Mouse (Mus musculus) kidney, embryonic 14.5 days (tissue): ENCODE measurements at regions not wholly inside any gene's neighbourhood (a gene's known extent, or its start where the extent isn't known, plus 50 kb on each side); places are given as distances from the start of the nearest gene placed in this dataset.

Experiments used
- ATAC-seq: fragments of 200-750 bp; cut with Nextera tagmentation; 2 replicates; pipeline ENCODE4 v1.8.0; 2017; ENCODE audit warnings: moderate number of reproducible peaks, mild to moderate bottlenecking, moderate TSS enrichment, moderate library complexity; ENCODE audit not compliant: low FRiP score, low TSS enrichment
- H3K27ac ChIP-seq: fragments of 300-500 bp; sonication (generic); 2 replicates; pipeline ENCODE4 v1.5.1; 2014; ENCODE audit warnings: low read depth, mild to moderate bottlenecking, low read length, moderate library complexity, mixed read lengths
- H3K27me3 ChIP-seq: fragments of 300-500 bp; sonication (generic); 2 replicates; pipeline ENCODE4 v1.6.1; 2014; ENCODE audit warnings: mild to moderate bottlenecking, low read length; ENCODE audit not compliant: control insufficient read depth, insufficient read depth
- H3K36me3 ChIP-seq: fragments of 300-500 bp; sonication (generic); 2 replicates; pipeline ENCODE4 v1.6.1; 2014; ENCODE audit warnings: low read length, mixed read lengths; ENCODE audit not compliant: control insufficient read depth, insufficient read depth
- H3K4me1 ChIP-seq: fragments of 300-500 bp; sonication (generic); 2 replicates; pipeline ENCODE4 v1.6.1; 2014; ENCODE audit warnings: low read length, mixed read lengths; ENCODE audit not compliant: control insufficient read depth, insufficient read depth
- H3K4me2 ChIP-seq: fragments of 300-500 bp; sonication (generic); replicated peaks from 2 replicates; pipeline ENCODE4 v1.6.1; 2014; ENCODE audit warnings: low read depth, mild to moderate bottlenecking, low read length
- H3K4me3 ChIP-seq: fragments of 300-500 bp; sonication (generic); 2 replicates; pipeline ENCODE4 v1.5.1; 2014; ENCODE audit warnings: mild to moderate bottlenecking, low read length
- H3K9ac ChIP-seq: fragments of 300-500 bp; sonication (generic); 2 replicates; pipeline ENCODE4 v1.6.1; 2014; ENCODE audit warnings: low read depth, mild to moderate bottlenecking, low read length, moderate library complexity
- H3K9me3 ChIP-seq: fragments of 300-500 bp; sonication (generic); 2 replicates; pipeline ENCODE4 v1.6.1; 2016; ENCODE audit warnings: low read length; ENCODE audit not compliant: control insufficient read depth
- WGBS: fragments of 180-500 bp; shearing (Covaris S2); extraction: QIAGEN DNeasy Blood & Tissue Kit; methylation state at CpG from one replicate; pipeline ENCODE4 v1.1.7; 2014; 5-methylcytosine and 5-hydroxymethylcytosine counted together

DNA sequence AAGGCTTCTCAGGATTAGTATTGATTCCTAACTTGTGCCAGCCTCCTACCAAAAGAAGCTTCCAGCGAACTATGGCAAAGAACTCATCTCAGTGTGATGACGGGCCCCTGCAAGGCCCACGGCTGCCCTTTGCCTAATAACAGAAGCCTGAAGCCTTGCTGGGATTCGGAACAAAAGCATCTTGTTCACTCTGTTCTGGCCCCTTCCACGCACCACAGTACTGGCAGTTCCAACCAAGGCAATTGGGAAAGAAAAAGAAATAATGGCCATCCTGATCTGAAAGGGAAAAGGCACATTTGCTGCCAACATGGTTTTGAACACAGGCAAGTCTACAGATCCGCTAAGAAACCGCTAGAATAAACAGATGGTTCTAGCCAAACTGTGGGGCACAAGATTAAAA lies 150.4 kb upstream of the Tcerg1l start:
- no peak for ATAC-seq
- no peak overlapping the region for H3K27ac ChIP-seq
- H3K9ac ChIP-seq = no peak overlapping the region
- no peak overlapping the region for H3K4me2 ChIP-seq
- no peaks in the 10 kb centered on the region for H3K27me3 ChIP-seq
- no peaks in the 10 kb centered on the region for H3K36me3 ChIP-seq
- 89% methylated on average over 7 of the region's 7 CpGs for WGBS
- H3K9me3 ChIP-seq = no peaks in the 10 kb centered on the region
- H3K4me3 ChIP-seq = no peak overlapping the region
- H3K4me1 ChIP-seq = no peaks in the 10 kb centered on the region

DNA sequence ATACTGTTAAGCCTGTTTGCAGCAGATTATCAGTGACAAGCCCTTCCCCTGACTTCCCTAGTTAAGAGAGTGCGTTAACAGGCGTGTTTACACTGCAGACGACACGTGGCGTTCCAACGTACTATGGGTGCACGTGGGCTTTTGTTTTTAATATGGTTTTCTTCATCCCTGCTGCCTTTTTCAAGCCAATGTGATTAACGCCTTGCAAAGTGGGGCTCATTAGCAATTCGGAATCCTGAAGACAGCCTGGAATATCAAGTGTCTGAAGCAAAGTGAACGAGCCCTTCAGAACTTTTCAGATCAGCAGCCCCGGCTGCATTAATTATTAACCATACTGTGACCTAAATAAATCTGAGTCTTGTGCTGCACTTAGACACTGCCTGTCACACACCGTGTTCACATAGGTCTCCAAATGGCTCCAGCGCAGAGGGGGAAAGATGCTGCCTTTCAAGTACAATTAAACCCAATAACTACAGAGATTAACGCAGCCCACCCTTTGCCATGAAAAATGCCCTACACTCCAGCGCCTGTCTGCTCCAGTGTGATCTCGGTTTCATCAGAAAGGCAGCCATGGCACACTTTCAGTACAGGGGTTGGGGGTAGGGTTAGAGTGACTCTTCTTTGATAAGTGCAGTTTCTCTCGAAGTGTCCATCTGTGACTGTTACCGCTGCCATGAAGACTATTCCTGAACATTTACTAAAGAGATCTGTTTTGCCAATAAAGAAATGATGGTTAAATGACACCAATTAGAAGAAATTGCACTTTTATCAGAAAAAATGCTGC lies 140.7 kb upstream of the Tcerg1l start:
- H3K4me3 ChIP-seq = no peak overlapping the region
- WGBS = 49% methylated on average over 18 of the region's 18 CpGs
- H3K4me1 ChIP-seq = no peaks in the 10 kb centered on the region
- H3K4me2 ChIP-seq = no peak overlapping the region
- no peaks in the 10 kb centered on the region for H3K36me3 ChIP-seq
- H3K9me3 ChIP-seq = no peaks in the 10 kb centered on the region
- no peak for ATAC-seq
- H3K9ac ChIP-seq = no peak overlapping the region
- H3K27me3 ChIP-seq = no peaks in the 10 kb centered on the region
- H3K27ac ChIP-seq = no peak overlapping the region

DNA sequence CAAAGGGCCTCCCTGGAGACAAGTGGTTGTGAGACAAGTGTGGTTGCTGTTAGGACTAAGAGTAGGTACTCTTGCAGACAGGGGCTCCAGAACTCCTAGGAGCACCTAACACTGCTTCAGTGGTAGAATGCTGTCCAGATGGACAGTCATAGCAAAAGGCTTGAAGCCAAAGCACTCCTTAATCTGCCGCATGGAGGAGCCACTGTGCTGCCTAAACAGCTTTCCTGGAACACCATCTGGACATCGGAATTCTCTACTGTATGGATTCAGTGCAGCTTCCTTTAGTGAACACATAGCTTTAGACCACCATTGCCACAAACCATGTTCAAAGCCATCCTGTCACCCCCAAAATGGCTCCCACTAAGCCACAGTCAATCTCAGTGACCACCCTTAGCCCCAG lies 128.6 kb upstream of the Tcerg1l start:
- ATAC-seq = no peak
- Histone ChIP-seq H3K27ac (no peak overlapping the region), H3K9ac (no peak overlapping the region), H3K9me3 (no peaks in the 10 kb centered on the region), H3K4me3 (no peak overlapping the region), H3K4me1 (no peaks in the 10 kb centered on the region), H3K36me3 (no peaks in the 10 kb centered on the region), H3K27me3 (no peaks in the 10 kb centered on the region), H3K4me2 (no peak overlapping the region)
- WGBS = 95% methylated on average over 2 of the region's 2 CpGs

DNA sequence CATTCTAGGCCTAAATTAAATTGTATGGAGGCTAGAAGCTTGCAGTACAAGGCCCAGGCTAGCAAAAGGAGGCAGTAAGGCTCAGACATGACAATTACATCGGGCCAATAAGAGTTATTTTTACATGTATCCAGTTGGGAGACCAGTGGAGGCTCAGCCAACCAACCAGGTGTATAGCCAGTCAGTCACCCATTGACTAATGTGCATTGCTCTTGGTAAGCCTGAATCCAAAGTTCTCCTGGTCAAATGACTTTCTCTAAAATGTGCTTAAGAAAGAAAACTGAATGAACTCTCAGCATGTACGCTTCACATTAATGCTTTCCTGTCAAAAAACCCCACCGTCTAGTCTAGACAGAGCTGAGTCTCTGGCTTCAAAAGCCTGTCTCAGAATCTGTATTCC lies 127.4 kb upstream of the Tcerg1l start:
- Histone ChIP-seq H3K27ac (no peak overlapping the region), H3K4me3 (no peak overlapping the region), H3K9ac (no peak overlapping the region), H3K36me3 (no peaks in the 10 kb centered on the region), H3K4me1 (no peaks in the 10 kb centered on the region), H3K9me3 (no peaks in the 10 kb centered on the region), H3K27me3 (no peaks in the 10 kb centered on the region), H3K4me2 (no peak overlapping the region)
- ATAC-seq = no peak
- WGBS = 86% methylated on average over 3 of the region's 3 CpGs

DNA sequence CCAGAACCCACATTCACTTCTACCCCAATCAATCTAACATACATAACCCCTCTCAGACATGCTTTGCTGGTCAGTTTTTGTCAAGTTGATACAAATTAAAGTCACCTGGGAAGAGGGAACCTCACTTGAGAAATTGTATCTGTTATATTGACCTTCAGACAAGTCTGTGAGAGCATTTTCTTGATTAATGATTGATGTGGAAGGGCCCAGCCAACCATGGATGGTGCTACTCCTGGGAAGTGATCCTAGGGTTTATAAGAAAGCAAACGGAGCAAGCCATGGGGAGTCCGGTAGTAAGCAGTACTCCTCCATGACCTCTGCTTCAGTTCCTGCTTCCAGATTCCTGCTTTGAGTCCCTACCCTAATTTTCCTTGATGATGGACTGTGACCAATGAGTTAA lies 116.6 kb upstream of the Tcerg1l start:
- 60% methylated on average over 2 of the region's 2 CpGs for WGBS
- no peak overlapping the region for H3K9ac ChIP-seq
- no peak overlapping the region for H3K4me2 ChIP-seq
- H3K9me3 ChIP-seq = no peaks in the 10 kb centered on the region
- no peaks in the 10 kb centered on the region for H3K27me3 ChIP-seq
- H3K4me3 ChIP-seq = no peak overlapping the region
- no peak overlapping the region for H3K27ac ChIP-seq
- H3K36me3 ChIP-seq = no peaks in the 10 kb centered on the region
- ATAC-seq = no peak
- H3K4me1 ChIP-seq = no peaks in the 10 kb centered on the region

DNA sequence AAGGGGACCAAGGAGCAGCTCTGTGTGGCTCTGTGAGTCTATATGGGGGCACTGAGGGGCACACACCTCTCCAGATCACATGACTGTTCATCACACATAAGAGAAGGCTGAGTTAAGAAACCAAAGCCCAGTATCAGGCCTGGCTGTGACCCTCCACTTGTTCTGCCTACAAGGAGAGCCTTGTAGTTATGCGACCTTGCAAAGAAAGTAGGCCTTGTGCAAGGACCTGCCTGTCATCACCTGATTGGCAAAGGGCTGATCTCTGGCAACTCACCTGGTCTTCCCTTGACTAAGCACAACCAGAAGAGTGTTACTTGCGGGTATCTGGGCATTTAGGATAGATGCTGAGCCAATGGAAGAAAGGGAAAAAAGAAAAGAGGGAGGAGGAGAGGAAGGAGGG lies 107.7 kb upstream of the Tcerg1l start:
- H3K27ac ChIP-seq = no peak overlapping the region
- no peaks in the 10 kb centered on the region for H3K9me3 ChIP-seq
- H3K4me1 ChIP-seq = no peaks in the 10 kb centered on the region
- no peak for ATAC-seq
- H3K36me3 ChIP-seq = no peaks in the 10 kb centered on the region
- H3K9ac ChIP-seq = no peak overlapping the region
- 90% methylated on average over 2 of the region's 2 CpGs for WGBS
- H3K4me3 ChIP-seq = no peak overlapping the region
- no peaks in the 10 kb centered on the region for H3K27me3 ChIP-seq
- no peak overlapping the region for H3K4me2 ChIP-seq

DNA sequence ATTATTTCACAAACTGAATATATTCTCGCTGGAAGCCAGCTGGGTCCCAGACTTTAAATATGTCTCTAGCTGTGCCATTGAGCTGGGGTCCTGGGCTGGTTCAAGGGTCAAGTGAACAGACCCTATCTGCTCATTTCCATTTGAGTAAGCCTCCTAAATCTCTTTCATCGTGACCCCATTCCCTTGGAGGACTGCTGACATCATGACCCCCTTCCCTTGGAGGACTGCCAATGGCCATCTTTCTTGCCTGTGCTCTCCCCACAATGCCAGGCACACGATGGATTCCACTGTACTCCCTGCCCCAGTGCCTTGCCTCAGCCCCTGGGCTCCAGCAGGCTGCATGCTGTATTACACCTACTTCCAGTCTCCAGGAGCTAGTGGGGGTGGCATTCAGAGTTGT lies 106.5 kb upstream of the Tcerg1l start:
- Histone ChIP-seq H3K27me3 (no peaks in the 10 kb centered on the region), H3K9me3 (no peaks in the 10 kb centered on the region), H3K4me1 (no peaks in the 10 kb centered on the region), H3K36me3 (no peaks in the 10 kb centered on the region), H3K27ac (no peak overlapping the region), H3K9ac (no peak overlapping the region), H3K4me2 (no peak overlapping the region), H3K4me3 (no peak overlapping the region)
- peak; percentile 49; the same call in 1 of the 2 replicates for ATAC-seq
- whole genome bisulfite sequencing = 49% methylated on average over 3 of the region's 3 CpGs

DNA sequence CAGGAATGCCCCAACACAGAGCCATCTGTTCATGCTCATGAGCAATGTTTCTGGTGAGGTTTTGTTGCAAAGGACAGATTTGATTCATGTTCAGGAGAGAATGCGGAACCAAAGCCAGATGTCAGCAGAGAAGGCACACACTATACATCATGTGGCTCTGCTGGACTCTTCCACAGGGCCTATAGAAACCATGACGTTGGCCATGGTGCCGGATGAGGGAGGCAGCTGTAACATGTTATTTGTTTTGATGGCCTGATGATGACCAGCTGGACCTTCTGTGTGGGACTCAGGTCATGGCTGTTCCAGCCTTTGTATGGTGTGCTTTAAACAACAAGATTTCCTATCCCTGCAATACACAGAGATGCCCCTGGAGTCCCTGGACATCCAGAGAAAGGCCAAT lies 105.5 kb upstream of the Tcerg1l start:
- 31% methylated on average over 3 of the region's 3 CpGs for WGBS
- no peaks in the 10 kb centered on the region for H3K27me3 ChIP-seq
- H3K4me2 ChIP-seq = no peak overlapping the region
- H3K36me3 ChIP-seq = no peaks in the 10 kb centered on the region
- no peak overlapping the region for H3K9ac ChIP-seq
- no peaks in the 10 kb centered on the region for H3K9me3 ChIP-seq
- peak; percentile 84 for ATAC-seq
- H3K4me1 ChIP-seq = no peaks in the 10 kb centered on the region
- no peak overlapping the region for H3K4me3 ChIP-seq
- peak overlapping the region; percentile 26; the same call in 1 of the 2 replicates for H3K27ac ChIP-seq

DNA sequence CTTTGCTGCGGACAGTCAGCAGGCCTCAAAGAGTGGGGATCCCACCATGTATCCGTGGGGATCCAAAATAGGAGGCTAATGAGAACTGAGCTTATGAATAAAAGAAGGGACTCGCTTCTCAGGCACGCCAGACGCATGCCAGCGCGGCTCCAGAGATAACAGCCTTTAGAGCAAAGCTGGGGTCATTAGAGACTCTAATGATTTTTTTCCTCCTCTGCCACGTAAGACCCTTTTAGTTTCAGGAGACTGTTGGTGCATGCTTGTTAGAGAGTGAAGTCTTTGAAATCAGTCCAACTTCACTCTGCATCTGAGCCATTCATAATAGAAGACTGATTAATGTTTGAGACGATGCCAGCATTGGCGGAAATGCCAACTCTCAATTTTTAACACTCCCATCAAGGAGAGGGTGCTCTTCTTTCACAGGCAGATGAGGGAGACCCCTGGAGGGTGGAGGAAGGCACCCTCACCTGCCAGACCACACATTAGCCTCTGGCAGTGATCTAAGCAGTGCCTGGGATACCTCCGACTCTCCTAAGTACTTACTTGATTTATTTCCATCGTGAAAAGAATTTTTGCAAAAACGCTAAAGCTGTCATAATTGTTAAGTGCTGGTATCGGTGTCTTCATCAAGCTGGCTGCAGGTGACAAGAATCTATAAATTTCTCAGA lies 104.0 kb upstream of the Tcerg1l start:
- WGBS = 84% methylated on average over 14 of the region's 14 CpGs
- Histone ChIP-seq H3K4me2 (no peak overlapping the region), H3K9ac (no peak overlapping the region), H3K27me3 (no peaks in the 10 kb centered on the region), H3K27ac (no peak overlapping the region), H3K4me3 (no peak overlapping the region), H3K9me3 (no peaks in the 10 kb centered on the region), H3K4me1 (no peaks in the 10 kb centered on the region), H3K36me3 (no peaks in the 10 kb centered on the region)
- ATAC-seq = no peak
